Comparison of ENCODE assay signal across 9 mouse cellular contexts in the genomic region with DNA sequence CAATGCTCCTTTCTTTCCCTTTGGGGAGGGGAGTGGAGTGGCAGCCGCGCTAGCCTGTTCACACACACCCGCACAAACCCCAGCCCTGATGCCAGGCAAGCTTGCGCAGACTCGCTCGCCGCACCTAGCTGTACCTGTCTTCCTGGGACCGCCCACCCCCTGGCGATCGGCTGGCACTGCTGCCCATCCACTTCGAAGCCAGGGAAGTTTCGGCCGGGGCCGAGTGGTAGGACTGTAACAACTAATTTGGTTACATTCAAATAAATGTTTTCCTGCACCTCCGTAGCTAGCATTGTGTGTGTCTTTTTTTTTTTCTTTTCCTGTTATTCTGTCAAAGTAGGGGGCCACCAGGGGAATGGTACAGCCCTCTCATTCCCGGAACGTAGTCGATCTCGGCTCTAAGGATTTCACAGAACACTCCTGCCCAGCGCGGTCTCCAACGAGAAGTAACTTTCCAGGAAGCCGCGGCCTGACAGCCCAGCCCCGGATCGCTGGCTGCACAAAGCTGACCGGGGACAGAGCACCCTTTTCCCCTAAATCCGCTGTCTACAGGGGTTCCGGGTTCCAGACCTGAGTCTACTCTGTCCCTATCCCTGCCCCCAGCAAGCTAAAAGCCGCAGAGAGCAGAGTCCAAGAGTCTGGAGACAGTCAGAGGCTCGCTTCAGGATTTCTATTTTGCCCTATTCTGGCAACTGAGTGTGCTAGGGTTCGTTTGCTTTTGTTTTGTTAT. TPM values are rescaled to one million over a fixed set of nuclear protein-coding genes. Genes with fewer than 3 reads are reported as not detected.
DNase-seq lines count a peak whose midpoint lies in the region; ATAC-seq and TF ChIP-seq lines count a peak whose summit lies in the region.
"Had no signal": no experiment of that assay in that cellular context is flagged by ENCODE, and none has a peak within 500 bp of the region (broad histone marks: within the 10 kb centered on the region; RNA-seq: fewer than 3 reads in every experiment).

No protein-coding gene starts in this region.

- no peaks in the 10 kb centered on the region for H3K36me3 ChIP-seq in erythroblast, embryonic 14.5 days (ENCODE audit: control insufficient read depth)
- H3K36me3 ChIP-seq in heart, postnatal 0 days (replicated peaks; ENCODE audit: control insufficient read depth, insufficient read depth, low read length) = no peaks in the 10 kb centered on the region
- no peaks in the 10 kb centered on the region for H3K36me3 ChIP-seq in midbrain, postnatal 0 days (ENCODE audit: insufficient read depth, low read length)

- H3K9ac ChIP-seq in heart, postnatal 0 days (replicated peaks; ENCODE audit: low read depth, low read length) = peak overlapping the region; percentile 58
- H3K9ac ChIP-seq in midbrain, postnatal 0 days (replicated peaks; ENCODE audit: low read length, poor library complexity, severe bottlenecking) = 0 out of 2 replicates have a peak overlapping the region, but pooled peaks have one; percentile 24

- no peak for TF ChIP-seq CTCF in cortical plate, adult 2 months (IDR thresholded peaks at IDR 0.05; ENCODE audit: extremely low read depth, insufficient read depth, low read length)
- TF ChIP-seq CTCF in heart, postnatal 0 days (IDR thresholded peaks at IDR 0.05; ENCODE audit: low read depth) = no peak
- no peak for TF ChIP-seq CTCF in midbrain, postnatal 0 days (IDR thresholded peaks at IDR 0.05)

- peak overlapping the region; percentile 28 for H3K4me3 ChIP-seq in erythroblast, embryonic 14.5 days (replicated peaks)
- peak overlapping the region; percentile 19 for H3K4me3 ChIP-seq in cortical plate, adult 2 months (ENCODE audit: insufficient read depth, low read length)
- H3K4me3 ChIP-seq in heart, postnatal 0 days (ENCODE audit: low read depth, low read length) = peak overlapping the region; percentile 62
- peak overlapping the region; percentile 45 for H3K4me3 ChIP-seq in midbrain, postnatal 0 days (ENCODE audit: low read depth, low read length)

- ATAC-seq in erythroblast, adult 5-6 weeks (replicated peaks; ENCODE audit: low FRiP score, poor library complexity, severe bottlenecking) = no peak
- ATAC-seq in heart, postnatal 0 days (ENCODE audit: insufficient read depth, low read depth) = no peak
- no peak for ATAC-seq in midbrain, postnatal 0 days (ENCODE audit: low FRiP score)

- H3K27ac ChIP-seq in cortical plate, adult 2 months (ENCODE audit: insufficient read depth, low read length) = no peak overlapping the region
- no peak overlapping the region for H3K27ac ChIP-seq in heart, postnatal 0 days (ENCODE audit: low read depth)
- no peak overlapping the region for H3K27ac ChIP-seq in midbrain, postnatal 0 days (ENCODE audit: low read depth, low read length)

- WGBS in heart, postnatal 0 days = 2% methylated on average over 30 of the region's 32 CpGs
- 2% methylated on average over 32 of the region's 32 CpGs for WGBS in midbrain, postnatal 0 days

- H3K4me1 ChIP-seq in erythroblast, embryonic 14.5 days (ENCODE audit: control insufficient read depth) = peaks cover 5% of the 10 kb centered on the region; the same call in 1 of the 2 replicates
- H3K4me1 ChIP-seq in cortical plate, adult 2 months (ENCODE audit: control insufficient read depth, insufficient read depth, low read length) = peaks cover 2% of the 10 kb centered on the region; the same call in 1 of the 2 replicates
- peaks cover 19% of the 10 kb centered on the region for H3K4me1 ChIP-seq in heart, postnatal 0 days (ENCODE audit: control insufficient read depth, insufficient read depth)
- peaks cover 10% of the 10 kb centered on the region; the same call in 1 of the 2 replicates for H3K4me1 ChIP-seq in midbrain, postnatal 0 days (ENCODE audit: insufficient read depth, low read length)

- H3K9me3 ChIP-seq in erythroblast, embryonic 14.5 days (ENCODE audit: control insufficient read depth, low read length) = peaks cover 3% of the 10 kb centered on the region; the same call in 1 of the 2 replicates
- no peaks in the 10 kb centered on the region for H3K9me3 ChIP-seq in heart, postnatal 0 days (replicated peaks; ENCODE audit: control insufficient read depth, low read length)
- no peaks in the 10 kb centered on the region for H3K9me3 ChIP-seq in midbrain, postnatal 0 days (ENCODE audit: low read length)

- TF ChIP-seq POLR2A in cortical plate, adult 2 months (IDR thresholded peaks at IDR 0.05; ENCODE audit: extremely low read depth, insufficient read depth, low read length) = no peak

- TF ChIP-seq EP300 in heart, postnatal 0 days (IDR thresholded peaks at IDR 0.05; ENCODE audit: low read depth) = no peak

- peaks cover 73% of the 10 kb centered on the region for H3K27me3 ChIP-seq in erythroblast, embryonic 14.5 days (ENCODE audit: control insufficient read depth)
- H3K27me3 ChIP-seq in heart, postnatal 0 days (ENCODE audit: control insufficient read depth, insufficient read depth, low read length) = no peaks in the 10 kb centered on the region
- peaks cover 19% of the 10 kb centered on the region for H3K27me3 ChIP-seq in midbrain, postnatal 0 days (ENCODE audit: insufficient read depth, low read length)

- DNase-seq in heart, postnatal 0 days (ENCODE audit: low spot score) = no peak
- peak; percentile 61 to 78 for DNase-seq in kidney, postnatal 36 days
- no peak for DNase-seq in midbrain, postnatal 0 days (ENCODE audit: low spot score)
- DNase-seq in layer of hippocampus, adult 18-20 months (ENCODE audit: low spot score in 2 of 2) = no peak
- no peak for DNase-seq in right cerebral cortex, adult 18-20 months

- peak overlapping the region; percentile 97 for H3K4me2 ChIP-seq in heart, postnatal 0 days (ENCODE audit: low read depth, low read length)
- peak overlapping the region; percentile 93 for H3K4me2 ChIP-seq in midbrain, postnatal 0 days (ENCODE audit: low read depth, low read length, poor library complexity, severe bottlenecking)

RNA-seq across cellular contexts. Expression of a gene that starts 7.1 kb away (rescaled TPM):
- polyA plus RNA-seq in erythroblast, embryonic 14.5 days (2012) = not detected in 2 replicates
- total RNA-seq in erythroblast, adult 5-6 weeks (2015; ENCODE audit: low replicate concordance) = not detected in 2 replicates
- not detected in 2 replicates for total RNA-seq in erythroblast, adult 5-6 weeks (2017; ENCODE audit: low replicate concordance)
- not detected in 2 replicates for polyA plus RNA-seq in cortical plate, adult 2 months (2012; rRNA removed)
- not detected in 2 replicates for total RNA-seq in heart, postnatal 0 days (2014; rRNA removed; ENCODE audit: low replicate concordance)
- not detected in 2 replicates for polyA plus RNA-seq in heart, postnatal 0 days (2015; fragmentation: Nextera tagmentation; extraction: Ambion mirVana)
- not detected in 2 replicates for total RNA-seq in midbrain, postnatal 0 days (2014; rRNA removed)
- not detected in 2 replicates for polyA plus RNA-seq in midbrain, postnatal 0 days (2015; fragmentation: Nextera tagmentation; extraction: Ambion mirVana)
- not detected for total RNA-seq in layer of hippocampus, adult 18-20 months (2021)
- total RNA-seq: gastrocnemius, postnatal 4 days had no signal

RNA-seq across cellular contexts. Expression of a gene that starts 7.5 kb away (rescaled TPM):
- 0.02 and 0.04 TPM in 2 replicates for polyA plus RNA-seq in erythroblast, embryonic 14.5 days (2012)
- 5.2 and 7.9 TPM in 2 replicates for total RNA-seq in erythroblast, adult 5-6 weeks (2015; ENCODE audit: low replicate concordance)
- total RNA-seq in erythroblast, adult 5-6 weeks (2017; ENCODE audit: low replicate concordance) = 3.7 and 4.2 TPM in 2 replicates
- 16.2 and 19.8 TPM in 2 replicates for polyA plus RNA-seq in cortical plate, adult 2 months (2012; rRNA removed)
- total RNA-seq in heart, postnatal 0 days (2014; rRNA removed; ENCODE audit: low replicate concordance) = 0.23 and 2.8 TPM in 2 replicates
- 0.19 and 0.25 TPM in 2 replicates for polyA plus RNA-seq in heart, postnatal 0 days (2015; fragmentation: Nextera tagmentation; extraction: Ambion mirVana)
- 2.5 and 3.2 TPM in 2 replicates for total RNA-seq in midbrain, postnatal 0 days (2014; rRNA removed)
- 0.22 and 0.31 TPM in 2 replicates for polyA plus RNA-seq in midbrain, postnatal 0 days (2015; fragmentation: Nextera tagmentation; extraction: Ambion mirVana)
- 10 to 100 TPM; 55.9 to 63.8 TPM for total RNA-seq in layer of hippocampus, adult 18-20 months (2021)

RNA-seq across cellular contexts. Expression of a gene that starts 49.0 kb away (rescaled TPM):
- not detected in 2 replicates for polyA plus RNA-seq in erythroblast, embryonic 14.5 days (2012)
- total RNA-seq in erythroblast, adult 5-6 weeks (2015; ENCODE audit: low replicate concordance) = not detected in 2 replicates
- not detected in 2 replicates for total RNA-seq in erythroblast, adult 5-6 weeks (2017; ENCODE audit: low replicate concordance)
- polyA plus RNA-seq in cortical plate, adult 2 months (2012; rRNA removed) = 0.04 TPM in 2 replicates
- total RNA-seq in heart, postnatal 0 days (2014; rRNA removed; ENCODE audit: low replicate concordance) = not detected in 2 replicates
- not detected in 2 replicates for polyA plus RNA-seq in heart, postnatal 0 days (2015; fragmentation: Nextera tagmentation; extraction: Ambion mirVana)
- total RNA-seq in midbrain, postnatal 0 days (2014; rRNA removed) = 0.47 and 1.4 TPM in 2 replicates
- 0.22 and 0.56 TPM in 2 replicates for polyA plus RNA-seq in midbrain, postnatal 0 days (2015; fragmentation: Nextera tagmentation; extraction: Ambion mirVana)
- total RNA-seq in layer of hippocampus, adult 18-20 months (2021) = under 1 TPM in 1 of 2 experiments, not detected in 1; 0.35 TPM
- total RNA-seq: gastrocnemius, postnatal 4 days had no signal

Comparison
In these comparisons a context has a peak if more than half of its experiments do, and no peak if none do; other contexts are left out.
1. DNase-seq: peak in kidney, postnatal 36 days (2 of 2); none in heart, postnatal 0 days (single experiment), midbrain, postnatal 0 days (single experiment), layer of hippocampus, adult 18-20 months (0 of 2) and right cerebral cortex, adult 18-20 months (single experiment).
2. RNA of a gene that starts 7.5 kb away (total RNA-seq): 55.9 to 63.8 TPM in layer of hippocampus, adult 18-20 months; 3.7 to 7.9 TPM in erythroblast, adult 5-6 weeks, 0.23 to 2.8 TPM in heart, postnatal 0 days and 2.5 to 3.2 TPM in midbrain, postnatal 0 days; every median in the first group is over 4 times any median in the second.
3. Peak in every context shown above with its lines, with median percentiles within 50 percentile points of each other: H3K4me3 ChIP-seq.